Mouse (Mus musculus) liver, postnatal 0 days (tissue): ENCODE measurements at regions not wholly inside any gene's neighbourhood (a gene's known extent, or its start where the extent isn't known, plus 50 kb on each side); places are given as distances from the start of the nearest gene placed in this dataset.
A peak's percentile ranks its signal among the peaks of the same experiment; 100 is the strongest.

Experiments used
- ATAC-seq: fragments of 200-750 bp; cut with Nextera tagmentation; 2 replicates; pipeline ENCODE4 v1.8.0; 2017; ENCODE audit warnings: mild to moderate bottlenecking, moderate library complexity
- DNase-seq: peaks from one replicate; pipeline ENCODE4 v3.0.0-alpha.2; 2016
- H3K27ac ChIP-seq: fragments of 300-500 bp; sonication (generic); 2 replicates; pipeline ENCODE4 v1.5.1; 2014; ENCODE audit warnings: antibody characterized with exemption, moderate library complexity, mild to moderate bottlenecking, low read depth
- H3K27me3 ChIP-seq: fragments of 300-500 bp; sonication (generic); 2 replicates; pipeline ENCODE4 v1.6.1; 2014; ENCODE audit warnings: low read length, control low read depth, mixed read lengths; ENCODE audit not compliant: insufficient read depth
- H3K36me3 ChIP-seq: fragments of 300-500 bp; sonication (generic); replicated peaks from 2 replicates; pipeline ENCODE4 v1.6.1; 2014; ENCODE audit warnings: mild to moderate bottlenecking, control low read depth, low read length, moderate library complexity, mixed read lengths; ENCODE audit not compliant: insufficient read depth
- H3K4me1 ChIP-seq: fragments of 300-500 bp; sonication (generic); 2 replicates; pipeline ENCODE4 v1.6.1; 2014; ENCODE audit warnings: antibody characterized with exemption, mild to moderate bottlenecking, control low read depth; ENCODE audit not compliant: insufficient read depth
- H3K4me2 ChIP-seq: fragments of 300-500 bp; sonication (generic); 2 replicates; pipeline ENCODE4 v1.6.1; 2014; ENCODE audit warnings: low read depth, mild to moderate bottlenecking, low read length, moderate library complexity, mixed read lengths
- H3K4me3 ChIP-seq: fragments of 300-500 bp; sonication (generic); 2 replicates; pipeline ENCODE4 v1.5.1; 2014; ENCODE audit warnings: low read depth, low read length
- H3K9ac ChIP-seq: fragments of 300-500 bp; sonication (generic); replicated peaks from 2 replicates; pipeline ENCODE4 v1.6.1; 2014; ENCODE audit warnings: mild to moderate bottlenecking, moderate library complexity
- H3K9me3 ChIP-seq: fragments of 300-500 bp; sonication (generic); 2 replicates; pipeline ENCODE4 v1.6.1; 2016; ENCODE audit warnings: mild to moderate bottlenecking, control low read depth, low read length, mixed read lengths
- CTCF ChIP-seq: sonication (generic); IDR thresholded peaks from 2 replicates; pipeline ENCODE4 v1.5.1; 2016; ENCODE audit warnings: antibody characterized with exemption, low read depth
- EP300 ChIP-seq: IDR thresholded peaks from 2 replicates; pipeline ENCODE4 v1.6.1; 2016; ENCODE audit warnings: antibody characterized with exemption, low read depth, mild to moderate bottlenecking
- WGBS: fragments of 180-500 bp; shearing (Covaris S2); extraction: QIAGEN DNeasy Blood & Tissue Kit; methylation state at CpG from one replicate; pipeline ENCODE4 v1.1.7; 2014; ENCODE audit not compliant: insufficient replicate concordance; 5-methylcytosine and 5-hydroxymethylcytosine counted together

DNA sequence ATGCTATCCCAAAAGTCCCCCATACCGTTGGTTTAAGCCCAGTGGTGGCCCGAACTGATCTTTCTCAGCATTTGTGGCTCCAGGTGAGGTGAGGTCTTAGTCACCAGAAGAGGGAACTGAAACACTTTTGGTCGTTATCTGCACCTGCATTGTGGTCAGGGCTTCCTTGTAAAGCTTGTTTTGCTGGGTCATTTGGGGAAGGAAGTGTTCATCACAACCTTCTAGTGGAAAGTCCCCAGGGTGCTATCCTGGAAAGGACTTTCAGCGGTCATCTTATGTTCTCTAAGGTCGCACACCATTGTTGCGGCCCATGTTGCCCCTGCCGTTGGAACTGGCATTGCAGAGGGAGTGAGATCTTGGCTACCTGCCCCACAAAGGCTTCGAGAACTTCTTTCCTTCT, 651.5 kb upstream of the Pcdh9 start:
- no peak overlapping the region for H3K9ac ChIP-seq
- no peaks in the 10 kb centered on the region for H3K9me3 ChIP-seq
- no peak overlapping the region for H3K4me2 ChIP-seq
- H3K36me3 ChIP-seq: no peaks in the 10 kb centered on the region
- H3K27me3 ChIP-seq: no peaks in the 10 kb centered on the region
- no peak overlapping the region for H3K4me3 ChIP-seq
- H3K27ac ChIP-seq: no peak overlapping the region
- TF ChIP-seq EP300 (peak; percentile 76; the same call in 1 of the 2 replicates), CTCF (peak; percentile 20; the same call in 1 of the 2 replicates)
- WGBS: 54% methylated on average over 8 of the region's 8 CpGs
- no peaks in the 10 kb centered on the region for H3K4me1 ChIP-seq
- ATAC-seq: peak; percentile 74
- DNase-seq: peak; percentile 27

DNA sequence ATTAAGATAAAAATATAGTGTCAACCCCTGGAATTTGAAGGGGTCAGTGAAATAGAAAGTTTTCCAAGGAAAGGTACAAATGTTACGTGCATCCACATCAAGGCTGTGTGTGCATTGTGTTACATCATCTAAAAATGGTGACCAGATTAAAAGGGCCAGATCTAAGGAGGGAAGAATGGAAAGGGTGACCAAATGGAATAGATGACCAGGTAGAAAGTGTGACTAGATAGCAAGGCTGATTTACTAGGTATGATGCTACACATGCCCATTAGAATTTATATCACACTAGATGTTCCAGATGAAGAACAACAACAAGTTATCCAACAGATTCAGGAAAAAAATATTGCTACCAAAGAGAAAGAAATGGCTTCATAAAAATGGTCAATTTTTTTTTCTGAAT, 635.2 kb upstream of the Pcdh9 start:
- no peak for ATAC-seq
- H3K4me2 ChIP-seq: no peak overlapping the region
- DNase-seq: no peak
- H3K4me1 ChIP-seq: no peaks in the 10 kb centered on the region
- H3K4me3 ChIP-seq: no peak overlapping the region
- H3K9me3 ChIP-seq: no peaks in the 10 kb centered on the region
- no peaks in the 10 kb centered on the region for H3K36me3 ChIP-seq
- WGBS: 70% methylated on average over 1 of the region's 1 CpGs
- no peak overlapping the region for H3K9ac ChIP-seq
- TF ChIP-seq EP300 (no peak), CTCF (no peak)
- H3K27ac ChIP-seq: no peak overlapping the region
- H3K27me3 ChIP-seq: no peaks in the 10 kb centered on the region

GRCm38 (mm10) chr14:94525238-94525637, 634.8 kb upstream of the Pcdh9 start:
- TF ChIP-seq CTCF (no peak), EP300 (no peak)
- Histone ChIP-seq H3K4me3 (no peak overlapping the region), H3K4me2 (no peak overlapping the region), H3K4me1 (no peaks in the 10 kb centered on the region), H3K36me3 (no peaks in the 10 kb centered on the region), H3K27ac (no peak overlapping the region), H3K9ac (no peak overlapping the region), H3K9me3 (no peaks in the 10 kb centered on the region), H3K27me3 (no peaks in the 10 kb centered on the region)
- no peak for ATAC-seq
- no peak for DNase-seq

- Histone ChIP-seq H3K9ac (no peak overlapping the region), H3K9me3 (no peaks in the 10 kb centered on the region)
Observed at GRCm38 (mm10) chr14:94522007-94522406, 631.5 kb upstream of the Pcdh9 start.

DNA sequence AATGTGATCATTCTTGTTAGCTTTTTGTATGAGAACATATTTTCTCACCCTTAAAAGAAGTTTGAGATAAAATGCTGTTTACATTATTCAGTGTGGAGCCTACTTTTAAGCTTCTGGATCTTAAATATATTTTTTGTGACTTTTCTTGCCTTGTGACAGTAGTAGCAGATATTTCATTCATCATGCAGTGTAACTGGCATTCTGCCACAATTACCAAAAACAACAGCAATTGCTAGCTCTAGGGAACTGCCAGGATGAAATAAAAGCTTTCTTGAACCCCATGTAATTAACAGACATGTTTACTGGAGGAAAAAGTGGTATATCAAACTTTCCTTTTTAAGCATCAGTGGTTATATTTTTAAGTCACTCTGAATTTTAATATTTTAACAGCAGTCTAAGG, 600.9 kb upstream of the Pcdh9 start:
- Histone ChIP-seq H3K4me3 (no peak overlapping the region), H3K9me3 (no peaks in the 10 kb centered on the region), H3K4me1 (no peaks in the 10 kb centered on the region), H3K27ac (no peak overlapping the region), H3K9ac (no peak overlapping the region), H3K4me2 (no peak overlapping the region), H3K36me3 (no peaks in the 10 kb centered on the region), H3K27me3 (no peaks in the 10 kb centered on the region)
- ATAC-seq (no peak), DNase-seq (no peak)
- TF ChIP-seq EP300: no peak
- TF ChIP-seq CTCF: no peak

More at GRCm38 (mm10) chr14:94522007-94522406, 631.5 kb upstream of the Pcdh9 start:
- H3K4me2 ChIP-seq: no peak overlapping the region
- H3K27me3 ChIP-seq: no peaks in the 10 kb centered on the region
- no peaks in the 10 kb centered on the region for H3K4me1 ChIP-seq
- no peak for ATAC-seq
- no peak for TF ChIP-seq EP300
- TF ChIP-seq CTCF: no peak
- no peak for DNase-seq
- no peak overlapping the region for H3K27ac ChIP-seq
- 62% methylated on average over 2 of the region's 2 CpGs for WGBS
- no peaks in the 10 kb centered on the region for H3K36me3 ChIP-seq
- H3K4me3 ChIP-seq: no peak overlapping the region

DNA sequence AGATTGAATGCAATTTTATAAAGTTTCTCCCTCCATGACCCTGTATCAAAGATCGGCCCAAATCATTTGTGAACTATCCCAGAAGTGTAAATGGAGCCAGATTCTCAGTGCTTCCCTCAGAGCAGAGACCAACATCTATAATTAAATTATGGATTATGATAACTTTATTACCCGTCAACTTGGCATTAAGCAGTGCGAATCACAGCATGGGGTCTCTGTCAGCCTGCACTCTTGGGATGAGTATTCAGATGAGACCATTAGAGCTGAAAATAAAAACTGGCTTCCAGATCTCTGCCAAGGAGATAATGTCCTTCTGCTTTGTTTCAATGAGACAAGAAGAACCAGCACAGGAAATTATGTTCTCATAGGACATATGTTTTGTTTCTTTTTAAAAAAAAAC, 585.4 kb upstream of the Pcdh9 start:
- no peaks in the 10 kb centered on the region for H3K9me3 ChIP-seq
- no peaks in the 10 kb centered on the region for H3K4me1 ChIP-seq
- no peaks in the 10 kb centered on the region for H3K27me3 ChIP-seq
- no peaks in the 10 kb centered on the region for H3K36me3 ChIP-seq
- H3K4me2 ChIP-seq: no peak overlapping the region
- no peak overlapping the region for H3K9ac ChIP-seq
- no peak for DNase-seq
- WGBS: 77% methylated on average over 3 of the region's 3 CpGs
- no peak overlapping the region for H3K27ac ChIP-seq
- H3K4me3 ChIP-seq: no peak overlapping the region
- no peak for ATAC-seq
- no peak for TF ChIP-seq CTCF
- TF ChIP-seq EP300: no peak

GRCm38 (mm10) chr14:94473181-94473580, 582.7 kb upstream of the Pcdh9 start:
- Histone ChIP-seq H3K4me3 (no peak overlapping the region), H3K4me1 (no peaks in the 10 kb centered on the region), H3K36me3 (no peaks in the 10 kb centered on the region), H3K27me3 (no peaks in the 10 kb centered on the region), H3K27ac (no peak overlapping the region), H3K9me3 (no peaks in the 10 kb centered on the region), H3K4me2 (no peak overlapping the region), H3K9ac (no peak overlapping the region)
- DNase-seq: no peak
- TF ChIP-seq CTCF (no peak), EP300 (no peak)
- no peak for ATAC-seq
- 88% methylated on average over 1 of the region's 1 CpGs for WGBS
